Mouse (Mus musculus) MEL (cell line): ENCODE measurements at regions not wholly inside any gene's neighbourhood (a gene's known extent, or its start where the extent isn't known, plus 50 kb on each side); places are given as distances from the start of the nearest gene placed in this dataset.
A peak's percentile ranks its signal among the peaks of the same experiment; 100 is the strongest.

Source experiments
- DNase-seq: peaks from one replicate; pipeline ENCODE4 v3.0.0; 2011; ENCODE audit warnings: low read depth, low spot score
- H3K27ac ChIP-seq: 2 replicates; pipeline ENCODE4 v1.5.1; 2012; ENCODE audit warnings: low read depth, mild to moderate bottlenecking, control low read depth, low read length, moderate library complexity; ENCODE audit not compliant: control insufficient read depth
- H3K27me3 ChIP-seq, 2 experiments: fragments of 150-350 bp in 1 of 2; sonication (generic) in 1 of 2; 2 replicates each; pipeline ENCODE4 v1.6.1; 2012; ENCODE audit warnings: low read length in 2 of 2, mild to moderate bottlenecking in 2 of 2, improper control_type of control experiment in 1 of 2, moderate library complexity in 1 of 2; ENCODE audit not compliant: insufficient read depth in 2 of 2, control insufficient read depth in 1 of 2
- H3K36me3 ChIP-seq, 2 experiments: 2 replicates each; pipeline ENCODE4 v1.6.1; 2012 to 2014; ENCODE audit warnings: low read length in 2 of 2, improper control_type of control experiment in 1 of 2, inconsistent platforms in 1 of 2, mild to moderate bottlenecking in 1 of 2; ENCODE audit not compliant: insufficient read depth in 2 of 2, control insufficient read depth in 1 of 2
- H3K4me1 ChIP-seq, 2 experiments: fragments of 150-350 bp in 1 of 2; sonication (generic) in 1 of 2; 2 replicates each; pipeline ENCODE4 v1.6.1; 2012; ENCODE audit warnings: low read length in 2 of 2, improper control_type of control experiment in 1 of 2, mild to moderate bottlenecking in 1 of 2; ENCODE audit not compliant: insufficient read depth in 2 of 2, control insufficient read depth in 1 of 2
- H3K4me3 ChIP-seq, 2 experiments: fragments of 150-350 bp in 1 of 2; sonication (generic) in 1 of 2; 2 replicates each; pipeline ENCODE4 v1.5.1; 2012; ENCODE audit warnings: low read depth in 2 of 2, low read length in 2 of 2, mild to moderate bottlenecking in 2 of 2, moderate library complexity in 2 of 2, control low read depth in 1 of 2, improper control_type of control experiment in 1 of 2; ENCODE audit not compliant: control insufficient read depth in 1 of 2, insufficient read depth in 1 of 2
- H3K79me2 ChIP-seq: 2 replicates; pipeline ENCODE4 v1.6.1; 2012; ENCODE audit warnings: mild to moderate bottlenecking, low read length, moderate library complexity; ENCODE audit not compliant: control insufficient read depth, poor library complexity, insufficient read depth
- H3K9ac ChIP-seq: 2 replicates; pipeline ENCODE4 v1.6.1; 2012; ENCODE audit warnings: low read depth, mild to moderate bottlenecking, control low read depth, low read length, moderate library complexity; ENCODE audit not compliant: control insufficient read depth, poor library complexity, severe bottlenecking
- H3K9me3 ChIP-seq: fragments of 150-350 bp; sonication (generic); replicated peaks from 2 replicates; pipeline ENCODE4 v1.6.1; 2012; ENCODE audit warnings: mild to moderate bottlenecking, low read length, improper control_type of control experiment, moderate library complexity; ENCODE audit not compliant: insufficient read depth
- CHD1 ChIP-seq: IDR thresholded peaks from 2 replicates; pipeline ENCODE4 v1.6.1; 2012; ENCODE audit warnings: low read depth, mild to moderate bottlenecking, inconsistent platforms, low read length, improper control_type of control experiment
- CTCF ChIP-seq, 3 experiments: IDR thresholded peaks in 2 of 3; conservative IDR thresholded peaks in 1 of 3; 2 replicates each; pipeline ENCODE4 v1.5.1; 2011 to 2012; ENCODE audit warnings: low read length in 3 of 3, low read depth in 2 of 3, mild to moderate bottlenecking in 2 of 3, improper control_type of control experiment in 1 of 3, inconsistent platforms in 1 of 3, mixed read lengths in 1 of 3, moderate library complexity in 1 of 3; ENCODE audit not compliant: control insufficient read depth in 1 of 3, insufficient read depth in 1 of 3, poor library complexity in 1 of 3, severe bottlenecking in 1 of 3
- E2F4 ChIP-seq: IDR thresholded peaks from 2 replicates; pipeline ENCODE4 v1.6.1; 2011; ENCODE audit warnings: low read depth, low read length, improper control_type of control experiment, borderline replicate concordance
- EP300 ChIP-seq, 2 experiments: IDR thresholded peaks; 2 replicates each; pipeline ENCODE4 v1.6.1; 2011; ENCODE audit warnings: improper control_type of control experiment in 2 of 2, low read length in 2 of 2, low read depth in 1 of 2, mild to moderate bottlenecking in 1 of 2
- GABPA ChIP-seq: IDR thresholded peaks from 2 replicates; pipeline ENCODE4 v1.6.1; 2012; ENCODE audit warnings: low read depth, mild to moderate bottlenecking, inconsistent platforms, low read length, improper control_type of control experiment, moderate library complexity
- GATA1 ChIP-seq: IDR thresholded peaks from 2 replicates; pipeline ENCODE4 v1.6.1; 2011; ENCODE audit warnings: low read depth, low read length, improper control_type of control experiment
- MAX ChIP-seq: IDR thresholded peaks from 2 replicates; pipeline ENCODE4 v1.6.1; 2011; ENCODE audit warnings: low read length, improper control_type of control experiment
- MAZ ChIP-seq: IDR thresholded peaks from 2 replicates; pipeline ENCODE4 v1.6.1; 2012; ENCODE audit warnings: low read depth, mild to moderate bottlenecking, inconsistent platforms, low read length, improper control_type of control experiment
- MEF2A ChIP-seq: IDR thresholded peaks from 2 replicates; pipeline ENCODE4 v1.6.1; 2014; ENCODE audit warnings: low read depth, mild to moderate bottlenecking, inconsistent platforms, low read length, improper control_type of control experiment; ENCODE audit not compliant: poor library complexity, insufficient replicate concordance, severe bottlenecking; ENCODE audit errors: extremely low read depth
- RCOR1 ChIP-seq: IDR thresholded peaks from 2 replicates; pipeline ENCODE4 v1.6.1; 2012; ENCODE audit warnings: low read depth, mild to moderate bottlenecking, inconsistent platforms, low read length, improper control_type of control experiment
- ZC3H11A ChIP-seq: IDR thresholded peaks from 2 replicates; pipeline ENCODE4 v1.6.1; 2012; ENCODE audit warnings: low read depth, mild to moderate bottlenecking, inconsistent platforms, low read length, improper control_type of control experiment
- ZMIZ1 ChIP-seq: IDR thresholded peaks from 2 replicates; pipeline ENCODE4 v1.6.1; 2012; ENCODE audit warnings: low read depth, mild to moderate bottlenecking, inconsistent platforms, low read length, improper control_type of control experiment, moderate library complexity
- ZNF384 ChIP-seq: IDR thresholded peaks from 2 replicates; pipeline ENCODE4 v1.6.1; 2012; ENCODE audit warnings: low read depth, mild to moderate bottlenecking, inconsistent platforms, low read length, improper control_type of control experiment

GRCm38 (mm10) chr7:113147391-113148332, 59.6 kb upstream of the Arntl start:
- DNase-seq = peak; percentile 47
- Histone ChIP-seq H3K27ac (no peak overlapping the region), H3K9me3 (no peaks in the 10 kb centered on the region)

GRCm38 (mm10) chr7:113148700-113149099, 58.6 kb upstream of the Arntl start:
- no peaks in the 10 kb centered on the region for H3K79me2 ChIP-seq
- TF ChIP-seq GATA1 = no peak
- no peak for TF ChIP-seq MAX
- no peak for TF ChIP-seq CTCF (IDR thresholded peaks at IDR 0.05 in 2 of 3, conservative IDR thresholded peaks at IDR 0.05 in 1 of 3; ENCODE audit: control insufficient read depth in 1 of 3, insufficient read depth in 1 of 3, low read depth in 2 of 3, low read length in 3 of 3, poor library complexity in 1 of 3, severe bottlenecking in 1 of 3)
- TF ChIP-seq EP300 (IDR thresholded peaks at IDR 0.05; ENCODE audit: low read depth in 1 of 2, low read length in 2 of 2) = no peak
- TF ChIP-seq, all 39 proteins: peak for 0
- no peaks in the 10 kb centered on the region for H3K36me3 ChIP-seq
- no peak overlapping the region for H3K9ac ChIP-seq
- H3K27me3 ChIP-seq = no peaks in the 10 kb centered on the region
- H3K4me3 ChIP-seq = no peak overlapping the region
- no peak for DNase-seq
- H3K9me3 ChIP-seq = no peaks in the 10 kb centered on the region
- 0 out of 4 replicates have a peak, but pooled peaks cover 0 to 6% of the 10 kb centered on the region in 2 experiments for H3K4me1 ChIP-seq
- no peak overlapping the region for H3K27ac ChIP-seq

More at GRCm38 (mm10) chr7:113147391-113148332, 59.6 kb upstream of the Arntl start:
- H3K4me1 ChIP-seq = peaks cover 2 to 6% of the 10 kb centered on the region in 2 experiments; a peak in 1 of 4 replicates
- no peaks in the 10 kb centered on the region for H3K27me3 ChIP-seq
- no peak overlapping the region for H3K9ac ChIP-seq
- no peak for TF ChIP-seq E2F4
- no peak for TF ChIP-seq MAZ
- TF ChIP-seq ZC3H11A = no peak
- no peak for TF ChIP-seq ZMIZ1
- no peak for TF ChIP-seq ZNF384
- no peak for TF ChIP-seq MEF2A
- TF ChIP-seq RCOR1 = no peak
- no peak for TF ChIP-seq CHD1
- TF ChIP-seq GABPA = no peak
- no peak for TF ChIP-seq CTCF (IDR thresholded peaks at IDR 0.05 in 2 of 3, conservative IDR thresholded peaks at IDR 0.05 in 1 of 3; ENCODE audit: control insufficient read depth in 1 of 3, insufficient read depth in 1 of 3, low read depth in 2 of 3, low read length in 3 of 3, poor library complexity in 1 of 3, severe bottlenecking in 1 of 3)
- no peaks in the 10 kb centered on the region for H3K79me2 ChIP-seq
- no peak overlapping the region for H3K4me3 ChIP-seq
- no peaks in the 10 kb centered on the region for H3K36me3 ChIP-seq
